22 mouse cellular contexts compared by ENCODE assay signal in genomic region chr8:48313985-48314368, GRCm38 (mm10).
A peak's percentile ranks its signal among the peaks of the same experiment; 100 is the strongest.
DNase-seq lines count a peak whose midpoint lies in the region; ATAC-seq lines count a peak whose summit lies in the region.
"Had no signal": no experiment of that assay in that cellular context is flagged by ENCODE, and none has a peak within 500 bp of the region (broad histone marks: within the 10 kb centered on the region; RNA-seq: fewer than 3 reads in every experiment).

No protein-coding gene starts in this region.

- DNase-seq in hindbrain, embryonic 14.5 days (ENCODE audit: low spot score), result no peak
- no peak for DNase-seq in hindbrain, embryonic 11.5 days (ENCODE audit: low spot score)
- no peak for DNase-seq in midbrain, embryonic 10.5 days (ENCODE audit: low spot score)
- peak; percentile 46 for DNase-seq in forebrain, embryonic 14.5 days (ENCODE audit: low spot score)
- no peak for DNase-seq in lung, adult 18-20 months
- DNase-seq: adrenal gland, postnatal 36 days; gastrocnemius, postnatal 36 days; heart, adult 2 months; kidney, adult 9 months; layer of hippocampus, adult 9-11 months; right cerebral cortex, postnatal 25 days had no signal

- no peak overlapping the region for H3K4me2 ChIP-seq in hindbrain, embryonic 14.5 days (replicated peaks)
- no peak overlapping the region for H3K4me2 ChIP-seq in hindbrain, embryonic 11.5 days (replicated peaks; ENCODE audit: low read depth, low read length)
- H3K4me2 ChIP-seq in midbrain, embryonic 15.5 days, result no peak overlapping the region
- H3K4me2 ChIP-seq in forebrain, embryonic 14.5 days (ENCODE audit: low read length), result no peak overlapping the region
- no peak overlapping the region for H3K4me2 ChIP-seq in neural tube, embryonic 14.5 days (ENCODE audit: low read depth, low read length)
- H3K4me2 ChIP-seq: heart, embryonic 12.5 days; limb, embryonic 12.5 days; liver, embryonic 15.5 days; lung, embryonic 15.5 days; midbrain, embryonic 12.5 days; stomach, embryonic 15.5 days had no signal

- 0 out of 2 replicates have a peak, but pooled peaks cover 6% of the 10 kb centered on the region for H3K36me3 ChIP-seq in hindbrain, embryonic 14.5 days (replicated peaks; ENCODE audit: control insufficient read depth, insufficient read depth)
- H3K36me3 ChIP-seq in hindbrain, embryonic 11.5 days (ENCODE audit: control insufficient read depth, insufficient read depth, low read length), result no peaks in the 10 kb centered on the region
- no peaks in the 10 kb centered on the region for H3K36me3 ChIP-seq in midbrain, embryonic 15.5 days (replicated peaks)
- peaks cover 20% of the 10 kb centered on the region for H3K36me3 ChIP-seq in midbrain, embryonic 10.5 days
- H3K36me3 ChIP-seq in forebrain, embryonic 14.5 days (ENCODE audit: control insufficient read depth, insufficient read depth, low read length), result no peaks in the 10 kb centered on the region
- no peaks in the 10 kb centered on the region for H3K36me3 ChIP-seq in neural tube, embryonic 14.5 days (ENCODE audit: control insufficient read depth, insufficient read depth, low read length)
- H3K36me3 ChIP-seq: heart, embryonic 12.5 days; lung, embryonic 15.5 days; midbrain, embryonic 12.5 days; stomach, embryonic 15.5 days had no signal

- no peaks in the 10 kb centered on the region for H3K9me3 ChIP-seq in hindbrain, embryonic 14.5 days (ENCODE audit: control insufficient read depth, low read length)
- no peaks in the 10 kb centered on the region for H3K9me3 ChIP-seq in hindbrain, embryonic 11.5 days (ENCODE audit: control insufficient read depth, low read length)
- no peaks in the 10 kb centered on the region for H3K9me3 ChIP-seq in midbrain, embryonic 15.5 days
- H3K9me3 ChIP-seq in midbrain, embryonic 10.5 days (replicated peaks), result no peaks in the 10 kb centered on the region
- no peaks in the 10 kb centered on the region for H3K9me3 ChIP-seq in forebrain, embryonic 14.5 days (replicated peaks; ENCODE audit: control insufficient read depth, low read length)
- H3K9me3 ChIP-seq in neural tube, embryonic 14.5 days (ENCODE audit: control insufficient read depth, low read length), result no peaks in the 10 kb centered on the region
- H3K9me3 ChIP-seq: heart, embryonic 12.5 days; limb, embryonic 12.5 days; liver, embryonic 15.5 days; lung, embryonic 15.5 days; midbrain, embryonic 12.5 days; stomach, embryonic 15.5 days had no signal

- H3K27me3 ChIP-seq in hindbrain, embryonic 14.5 days (ENCODE audit: control insufficient read depth, insufficient read depth, low read length), result no peaks in the 10 kb centered on the region
- H3K27me3 ChIP-seq in hindbrain, embryonic 11.5 days (ENCODE audit: control insufficient read depth, insufficient read depth, low read length), result no peaks in the 10 kb centered on the region
- H3K27me3 ChIP-seq in midbrain, embryonic 15.5 days (replicated peaks), result no peaks in the 10 kb centered on the region
- no peaks in the 10 kb centered on the region for H3K27me3 ChIP-seq in midbrain, embryonic 10.5 days (ENCODE audit: low read depth, poor library complexity, severe bottlenecking)
- no peaks in the 10 kb centered on the region for H3K27me3 ChIP-seq in forebrain, embryonic 14.5 days (replicated peaks; ENCODE audit: control insufficient read depth, insufficient read depth, low read length)
- H3K27me3 ChIP-seq in neural tube, embryonic 14.5 days (ENCODE audit: control insufficient read depth, insufficient read depth, low read length), result no peaks in the 10 kb centered on the region
- H3K27me3 ChIP-seq: heart, embryonic 12.5 days; limb, embryonic 12.5 days; liver, embryonic 15.5 days; lung, embryonic 15.5 days; midbrain, embryonic 12.5 days; stomach, embryonic 15.5 days had no signal

- WGBS in hindbrain, embryonic 14.5 days, result 42% methylated on average over 5 of the region's 5 CpGs
- 72% methylated on average over 5 of the region's 5 CpGs for whole genome bisulfite sequencing in hindbrain, embryonic 11.5 days
- WGBS in midbrain, embryonic 15.5 days, result 37% methylated on average over 5 of the region's 5 CpGs
- 82% methylated on average over 5 of the region's 5 CpGs for WGBS in midbrain, embryonic 10.5 days
- WGBS in forebrain, embryonic 14.5 days, result 64% methylated on average over 5 of the region's 5 CpGs
- 44% methylated on average over 5 of the region's 5 CpGs for WGBS in neural tube, embryonic 14.5 days

- no peak overlapping the region for H3K9ac ChIP-seq in hindbrain, embryonic 14.5 days
- H3K9ac ChIP-seq in hindbrain, embryonic 11.5 days (ENCODE audit: low read depth, low read length), result no peak overlapping the region
- H3K9ac ChIP-seq in midbrain, embryonic 15.5 days, result no peak overlapping the region
- no peak overlapping the region for H3K9ac ChIP-seq in forebrain, embryonic 14.5 days (ENCODE audit: low read length)
- H3K9ac ChIP-seq in neural tube, embryonic 14.5 days (replicated peaks; ENCODE audit: low read depth, low read length), result no peak overlapping the region
- H3K9ac ChIP-seq: heart, embryonic 12.5 days; limb, embryonic 12.5 days; liver, embryonic 15.5 days; lung, embryonic 15.5 days; midbrain, embryonic 12.5 days; stomach, embryonic 15.5 days had no signal

- no peak overlapping the region for H3K4me3 ChIP-seq in hindbrain, embryonic 14.5 days (replicated peaks; ENCODE audit: low read length)
- no peak overlapping the region for H3K4me3 ChIP-seq in hindbrain, embryonic 11.5 days (ENCODE audit: low read depth, low read length)
- no peak overlapping the region for H3K4me3 ChIP-seq in midbrain, embryonic 15.5 days
- no peak overlapping the region for H3K4me3 ChIP-seq in midbrain, embryonic 10.5 days
- no peak overlapping the region for H3K4me3 ChIP-seq in forebrain, embryonic 14.5 days (ENCODE audit: low read depth, low read length)
- H3K4me3 ChIP-seq in neural tube, embryonic 14.5 days (ENCODE audit: low read depth, low read length), result no peak overlapping the region
- H3K4me3 ChIP-seq: gastrocnemius, adult 2 months; heart, adult 2 months; heart, embryonic 12.5 days; limb, embryonic 12.5 days; liver, embryonic 15.5 days; lung, embryonic 15.5 days; midbrain, embryonic 12.5 days; stomach, embryonic 15.5 days had no signal

- 0 out of 2 replicates have a peak, but pooled peaks have one; percentile 42 for ATAC-seq in hindbrain, embryonic 14.5 days (ENCODE audit: low FRiP score)
- ATAC-seq in hindbrain, embryonic 11.5 days (ENCODE audit: low FRiP score), result no peak
- peak; percentile 51; the same call in 1 of the 2 replicates for ATAC-seq in midbrain, embryonic 15.5 days (replicated peaks)
- peak; percentile 36; the same call in 1 of the 2 replicates for ATAC-seq in forebrain, embryonic 14.5 days
- peak; percentile 71; the same call in 1 of the 2 replicates for ATAC-seq in neural tube, embryonic 14.5 days (ENCODE audit: low read depth)
- ATAC-seq: CD4-positive, CD25-positive, alpha-beta regulatory T cell, adult 4 months; intestine, postnatal 0 days had no signal

- H3K27ac ChIP-seq in hindbrain, embryonic 14.5 days, result no peak overlapping the region
- H3K27ac ChIP-seq in hindbrain, embryonic 11.5 days (ENCODE audit: low read depth, low read length), result no peak overlapping the region
- no peak overlapping the region for H3K27ac ChIP-seq in midbrain, embryonic 15.5 days
- H3K27ac ChIP-seq in midbrain, embryonic 10.5 days (replicated peaks), result no peak overlapping the region
- no peak overlapping the region for H3K27ac ChIP-seq in forebrain, embryonic 14.5 days (ENCODE audit: low read depth, low read length)
- no peak overlapping the region for H3K27ac ChIP-seq in neural tube, embryonic 14.5 days (ENCODE audit: low read depth, low read length)
- H3K27ac ChIP-seq: gastrocnemius, adult 2 months; heart, adult 2 months; limb, embryonic 12.5 days; liver, embryonic 15.5 days; lung, embryonic 15.5 days; midbrain, embryonic 12.5 days; stomach, embryonic 15.5 days had no signal

- H3K4me1 ChIP-seq in hindbrain, embryonic 14.5 days (replicated peaks; ENCODE audit: control insufficient read depth, insufficient read depth, low read length), result peaks cover 38% of the 10 kb centered on the region
- peaks cover 4% of the 10 kb centered on the region; the same call in 1 of the 2 replicates for H3K4me1 ChIP-seq in hindbrain, embryonic 11.5 days (replicated peaks; ENCODE audit: control insufficient read depth, insufficient read depth, low read length)
- peaks cover 44% of the 10 kb centered on the region for H3K4me1 ChIP-seq in midbrain, embryonic 15.5 days
- peaks cover 26% of the 10 kb centered on the region for H3K4me1 ChIP-seq in midbrain, embryonic 10.5 days
- H3K4me1 ChIP-seq in forebrain, embryonic 14.5 days (ENCODE audit: control insufficient read depth, insufficient read depth, low read length), result peaks cover 28% of the 10 kb centered on the region
- H3K4me1 ChIP-seq in neural tube, embryonic 14.5 days (ENCODE audit: control insufficient read depth, insufficient read depth, low read length), result peaks cover 17% of the 10 kb centered on the region
- H3K4me1 ChIP-seq: liver, embryonic 15.5 days had no signal
